Mouse (Mus musculus): ENCODE results near the gene Col25a1. TPM values are rescaled to one million over a fixed set of nuclear protein-coding genes. Genes with fewer than 3 reads are reported as not detected.

Col25a1 gene
- polyA plus RNA-seq, 1 experiment from 2014 or later = 1.0 TPM

GRCm38 (mm10) chr3:130378626-130379025, 247.3 kb downstream of the Col25a1 start:
- Histone ChIP-seq H3K9ac (ENCODE audit: low read depth, low read length) (no peak overlapping the region), H3K27me3 (ENCODE audit: control insufficient read depth, insufficient read depth, low read depth, low read length) (no peaks in the 10 kb centered on the region), H3K4me3 (ENCODE audit: low read depth, low read length) (no peak overlapping the region), H3K4me1 (ENCODE audit: control insufficient read depth, low read depth, low read length) (no peaks in the 10 kb centered on the region), H3K9me3 (replicated peaks; ENCODE audit: control insufficient read depth, low read length) (no peaks in the 10 kb centered on the region), H3K4me2 (ENCODE audit: low read depth, low read length) (no peak overlapping the region), H3K36me3 (ENCODE audit: control insufficient read depth, insufficient read depth) (no peaks in the 10 kb centered on the region), H3K27ac (ENCODE audit: low read length) (no peak overlapping the region)
- no peak for ATAC-seq (ENCODE audit: low read depth)
- 72% methylated on average over 9 of the region's 9 CpGs for whole genome bisulfite sequencing (ENCODE audit: insufficient replicate concordance)

- H3K9ac ChIP-seq (ENCODE audit: low read depth, low read length) = no peak overlapping the region
- no peaks in the 10 kb centered on the region for H3K9me3 ChIP-seq (replicated peaks; ENCODE audit: control insufficient read depth, low read length)
- H3K36me3 ChIP-seq (ENCODE audit: control insufficient read depth, insufficient read depth) = no peaks in the 10 kb centered on the region
- H3K27me3 ChIP-seq (ENCODE audit: control insufficient read depth, insufficient read depth, low read depth, low read length) = no peaks in the 10 kb centered on the region
- H3K4me1 ChIP-seq (ENCODE audit: control insufficient read depth, low read depth, low read length) = no peaks in the 10 kb centered on the region
- no peak overlapping the region for H3K27ac ChIP-seq (ENCODE audit: low read length)
- no peak for ATAC-seq (ENCODE audit: low read depth)
- no peak overlapping the region for H3K4me3 ChIP-seq (ENCODE audit: low read depth, low read length)
- 64% methylated on average over 5 of the region's 5 CpGs for WGBS (ENCODE audit: insufficient replicate concordance)
- no peak overlapping the region for H3K4me2 ChIP-seq (ENCODE audit: low read depth, low read length)
Measured at GRCm38 (mm10) chr3:130380299-130380845, 249.1 kb downstream of the Col25a1 start.

GRCm38 (mm10) chr3:130381691-130382090, 250.4 kb downstream of the Col25a1 start:
- H3K9ac ChIP-seq (ENCODE audit: low read depth, low read length) = no peak overlapping the region
- H3K9me3 ChIP-seq (replicated peaks; ENCODE audit: control insufficient read depth, low read length) = no peaks in the 10 kb centered on the region
- no peak overlapping the region for H3K4me3 ChIP-seq (ENCODE audit: low read depth, low read length)
- ATAC-seq (ENCODE audit: low read depth) = no peak
- WGBS (ENCODE audit: insufficient replicate concordance) = 69% methylated on average over 5 of the region's 5 CpGs
- no peaks in the 10 kb centered on the region for H3K27me3 ChIP-seq (ENCODE audit: control insufficient read depth, insufficient read depth, low read depth, low read length)
- no peak overlapping the region for H3K4me2 ChIP-seq (ENCODE audit: low read depth, low read length)
- no peaks in the 10 kb centered on the region for H3K36me3 ChIP-seq (ENCODE audit: control insufficient read depth, insufficient read depth)
- no peak overlapping the region for H3K27ac ChIP-seq (ENCODE audit: low read length)
- no peaks in the 10 kb centered on the region for H3K4me1 ChIP-seq (ENCODE audit: control insufficient read depth, low read depth, low read length)

- Histone ChIP-seq H3K9ac (ENCODE audit: low read depth, low read length) (no peak overlapping the region), H3K4me3 (ENCODE audit: low read depth, low read length) (no peak overlapping the region), H3K27me3 (ENCODE audit: control insufficient read depth, insufficient read depth, low read depth, low read length) (no peaks in the 10 kb centered on the region), H3K4me1 (ENCODE audit: control insufficient read depth, low read depth, low read length) (no peaks in the 10 kb centered on the region), H3K36me3 (ENCODE audit: control insufficient read depth, insufficient read depth) (no peaks in the 10 kb centered on the region), H3K27ac (ENCODE audit: low read length) (no peak overlapping the region), H3K9me3 (replicated peaks; ENCODE audit: control insufficient read depth, low read length) (no peaks in the 10 kb centered on the region), H3K4me2 (ENCODE audit: low read depth, low read length) (no peak overlapping the region)
- 38% methylated on average over 4 of the region's 4 CpGs for WGBS (ENCODE audit: insufficient replicate concordance)
- ATAC-seq (ENCODE audit: low read depth) = no peak
Measured at GRCm38 (mm10) chr3:130385856-130386255, 254.6 kb downstream of the Col25a1 start.

- no peak overlapping the region for H3K4me3 ChIP-seq (ENCODE audit: low read depth, low read length)
- 59% methylated on average over 4 of the region's 4 CpGs for WGBS (ENCODE audit: insufficient replicate concordance)
- no peaks in the 10 kb centered on the region for H3K4me1 ChIP-seq (ENCODE audit: control insufficient read depth, low read depth, low read length)
- H3K9me3 ChIP-seq (replicated peaks; ENCODE audit: control insufficient read depth, low read length) = no peaks in the 10 kb centered on the region
- no peaks in the 10 kb centered on the region for H3K27me3 ChIP-seq (ENCODE audit: control insufficient read depth, insufficient read depth, low read depth, low read length)
- no peak overlapping the region for H3K9ac ChIP-seq (ENCODE audit: low read depth, low read length)
- H3K4me2 ChIP-seq (ENCODE audit: low read depth, low read length) = no peak overlapping the region
- H3K36me3 ChIP-seq (ENCODE audit: control insufficient read depth, insufficient read depth) = no peaks in the 10 kb centered on the region
- ATAC-seq (ENCODE audit: low read depth) = no peak
- H3K27ac ChIP-seq (ENCODE audit: low read length) = no peak overlapping the region
Measured at GRCm38 (mm10) chr3:130387156-130387555, 255.9 kb downstream of the Col25a1 start.

GRCm38 (mm10) chr3:130389261-130389975, 258.1 kb downstream of the Col25a1 start:
- no peak overlapping the region for H3K9ac ChIP-seq (ENCODE audit: low read depth, low read length)
- H3K4me1 ChIP-seq (ENCODE audit: control insufficient read depth, low read depth, low read length) = no peaks in the 10 kb centered on the region
- H3K36me3 ChIP-seq (ENCODE audit: control insufficient read depth, insufficient read depth) = no peaks in the 10 kb centered on the region
- ATAC-seq (ENCODE audit: low read depth) = peak; percentile 11; the same call in 1 of the 2 replicates
- H3K4me3 ChIP-seq (ENCODE audit: low read depth, low read length) = no peak overlapping the region
- no peak overlapping the region for H3K27ac ChIP-seq (ENCODE audit: low read length)
- H3K9me3 ChIP-seq (replicated peaks; ENCODE audit: control insufficient read depth, low read length) = no peaks in the 10 kb centered on the region
- WGBS (ENCODE audit: insufficient replicate concordance) = 61% methylated on average over 14 of the region's 14 CpGs
- no peaks in the 10 kb centered on the region for H3K27me3 ChIP-seq (ENCODE audit: control insufficient read depth, insufficient read depth, low read depth, low read length)
- H3K4me2 ChIP-seq (ENCODE audit: low read depth, low read length) = no peak overlapping the region

GRCm38 (mm10) chr3:130396636-130397035, 265.3 kb downstream of the Col25a1 start:
- H3K4me2 ChIP-seq (ENCODE audit: low read depth, low read length) = no peak overlapping the region
- H3K27ac ChIP-seq (ENCODE audit: low read length) = no peak overlapping the region
- no peaks in the 10 kb centered on the region for H3K27me3 ChIP-seq (ENCODE audit: control insufficient read depth, insufficient read depth, low read depth, low read length)
- no peak overlapping the region for H3K9ac ChIP-seq (ENCODE audit: low read depth, low read length)
- H3K36me3 ChIP-seq (ENCODE audit: control insufficient read depth, insufficient read depth) = no peaks in the 10 kb centered on the region
- H3K9me3 ChIP-seq (replicated peaks; ENCODE audit: control insufficient read depth, low read length) = no peaks in the 10 kb centered on the region
- no peak for ATAC-seq (ENCODE audit: low read depth)
- H3K4me3 ChIP-seq (ENCODE audit: low read depth, low read length) = no peak overlapping the region
- no peaks in the 10 kb centered on the region for H3K4me1 ChIP-seq (ENCODE audit: control insufficient read depth, low read depth, low read length)

GRCm38 (mm10) chr3:130400716-130401559, 269.6 kb downstream of the Col25a1 start:
- H3K27me3 ChIP-seq (ENCODE audit: control insufficient read depth, insufficient read depth, low read depth, low read length) = no peaks in the 10 kb centered on the region
- no peaks in the 10 kb centered on the region for H3K9me3 ChIP-seq (replicated peaks; ENCODE audit: control insufficient read depth, low read length)
- no peak overlapping the region for H3K27ac ChIP-seq (ENCODE audit: low read length)
- H3K9ac ChIP-seq (ENCODE audit: low read depth, low read length) = no peak overlapping the region
- H3K4me2 ChIP-seq (ENCODE audit: low read depth, low read length) = no peak overlapping the region
- H3K4me1 ChIP-seq (ENCODE audit: control insufficient read depth, low read depth, low read length) = no peaks in the 10 kb centered on the region
- H3K4me3 ChIP-seq (ENCODE audit: low read depth, low read length) = no peak overlapping the region
- WGBS (ENCODE audit: insufficient replicate concordance) = 28% methylated on average over 13 of the region's 13 CpGs
- no peaks in the 10 kb centered on the region for H3K36me3 ChIP-seq (ENCODE audit: control insufficient read depth, insufficient read depth)
- no peak for ATAC-seq (ENCODE audit: low read depth)

GRCm38 (mm10) chr3:130401560-130401852, 270.2 kb downstream of the Col25a1 start:
- H3K36me3 ChIP-seq (ENCODE audit: control insufficient read depth, insufficient read depth) = no peaks in the 10 kb centered on the region
- 41% methylated on average over 1 of the region's 1 CpGs for WGBS (ENCODE audit: insufficient replicate concordance)
- no peak overlapping the region for H3K27ac ChIP-seq (ENCODE audit: low read length)
- H3K27me3 ChIP-seq (ENCODE audit: control insufficient read depth, insufficient read depth, low read depth, low read length) = no peaks in the 10 kb centered on the region
- no peak overlapping the region for H3K4me3 ChIP-seq (ENCODE audit: low read depth, low read length)
- no peaks in the 10 kb centered on the region for H3K4me1 ChIP-seq (ENCODE audit: control insufficient read depth, low read depth, low read length)
- ATAC-seq (ENCODE audit: low read depth) = no peak
- no peak overlapping the region for H3K4me2 ChIP-seq (ENCODE audit: low read depth, low read length)
- no peaks in the 10 kb centered on the region for H3K9me3 ChIP-seq (replicated peaks; ENCODE audit: control insufficient read depth, low read length)
- no peak overlapping the region for H3K9ac ChIP-seq (ENCODE audit: low read depth, low read length)
